Mouse (Mus musculus): ENCODE measurements at regions not wholly inside any gene's neighbourhood (a gene's known extent, or its start where the extent isn't known, plus 50 kb on each side); places are given as distances from the start of the nearest gene placed in this dataset.

- no peak for DNase-seq (ENCODE audit: low read depth)
Measured at GRCm38 (mm10) chr19:15800856-15801706, 146.1 kb downstream of the Psat1 start.

GRCm38 (mm10) chr19:15796466-15796865, 150.7 kb downstream of the Psat1 start:
- DNase-seq (ENCODE audit: low read depth), result no peak

- no peak for DNase-seq (ENCODE audit: low read depth)
Measured at GRCm38 (mm10) chr19:15791942-15792341, 155.2 kb downstream of the Psat1 start.

GRCm38 (mm10) chr19:15791264-15791913, 155.7 kb downstream of the Psat1 start:
- no peak for DNase-seq (ENCODE audit: low read depth)

- DNase-seq (ENCODE audit: low read depth), result no peak
Measured at GRCm38 (mm10) chr19:15790620-15791263, 156.4 kb downstream of the Psat1 start.

- DNase-seq (ENCODE audit: low read depth), result no peak
Measured at GRCm38 (mm10) chr19:15789741-15790140, 157.4 kb downstream of the Psat1 start.

- DNase-seq (ENCODE audit: low read depth), result no peak
Measured at GRCm38 (mm10) chr19:15784644-15785043, 162.5 kb downstream of the Psat1 start.

GRCm38 (mm10) chr19:15769651-15770050, 177.5 kb downstream of the Psat1 start:
- no peak for DNase-seq (ENCODE audit: low read depth)

- DNase-seq (ENCODE audit: low read depth), result no peak
Measured at GRCm38 (mm10) chr19:15761086-15761485, 186.1 kb downstream of the Psat1 start.

GRCm38 (mm10) chr19:15745026-15745777, 201.9 kb downstream of the Psat1 start:
- DNase-seq (ENCODE audit: low read depth), result no peak

- DNase-seq (ENCODE audit: low read depth), result no peak
Measured at GRCm38 (mm10) chr19:15736200-15736599, 210.9 kb downstream of the Psat1 start.

GRCm38 (mm10) chr19:15726785-15727406, 220.2 kb downstream of the Psat1 start:
- no peak for DNase-seq (ENCODE audit: low read depth)

- no peak for DNase-seq (ENCODE audit: low read depth)
Measured at GRCm38 (mm10) chr19:15692379-15693023, 254.6 kb downstream of the Psat1 start.

GRCm38 (mm10) chr19:15669996-15670395, 277.1 kb downstream of the Psat1 start:
- no peak for DNase-seq (ENCODE audit: low read depth)

- DNase-seq (ENCODE audit: low read depth), result no peak
Measured at GRCm38 (mm10) chr19:15669541-15669940, 277.6 kb downstream of the Psat1 start.

- no peak for DNase-seq (ENCODE audit: low read depth)
Measured at GRCm38 (mm10) chr19:15668624-15669016, 278.5 kb downstream of the Psat1 start.

- DNase-seq (ENCODE audit: low read depth), result no peak
Measured at GRCm38 (mm10) chr19:15667889-15668623, 279.1 kb downstream of the Psat1 start.

GRCm38 (mm10) chr19:15663659-15664255, 283.4 kb downstream of the Psat1 start:
- DNase-seq (ENCODE audit: low read depth), result no peak

GRCm38 (mm10) chr19:15658611-15659010, 288.5 kb downstream of the Psat1 start:
- no peak for DNase-seq (ENCODE audit: low read depth)

GRCm38 (mm10) chr19:15657846-15658245, 289.3 kb downstream of the Psat1 start:
- no peak for DNase-seq (ENCODE audit: low read depth)

Data from NIH3T3 (cell line).